Mouse (Mus musculus) CD8-positive naive resting alpha-beta T cell, adult 2 months (primary cell): ENCODE data around the gene Fndc7.

Experiments
- DNase-seq, 2 experiments: peaks; one replicate each; pipeline ENCODE4 v3.0.0; 2022; ENCODE audit warnings: low read depth in 2 of 2, low spot score in 2 of 2

The Fndc7 gene

GRCm38 (mm10) chr3:108889908-108890307 is at the start of gene Fndc7:
Gene Fndc7, minus strand, starts transcription at chr3:108890008.
- no peak for DNase-seq

- no peak for DNase-seq
Measured at GRCm38 (mm10) chr3:108939573-108939972, 49.8 kb upstream of the Fndc7 start, which contains the start of gene Henmt1. Gene Henmt1, plus strand, starts transcription at chr3:108939873.

- DNase-seq, result no peak
Measured at GRCm38 (mm10) chr3:108938691-108939090, 48.9 kb upstream of the Fndc7 start.

- no peak for DNase-seq
Measured at GRCm38 (mm10) chr3:108933557-108933956, 43.7 kb upstream of the Fndc7 start.

GRCm38 (mm10) chr3:108926308-108926707 is 36.5 kb upstream of the Fndc7 start:
- no peak for DNase-seq

GRCm38 (mm10) chr3:108925677-108926076 is 35.9 kb upstream of the Fndc7 start:
- no peak for DNase-seq

- DNase-seq, result no peak
Measured at GRCm38 (mm10) chr3:108921822-108922221, 32.0 kb upstream of the Fndc7 start.

GRCm38 (mm10) chr3:108920442-108921070 is 30.7 kb upstream of the Fndc7 start:
- DNase-seq, result no peak

- DNase-seq, result no peak
Measured at GRCm38 (mm10) chr3:108918852-108919251, 29.0 kb upstream of the Fndc7 start.

GRCm38 (mm10) chr3:108917986-108918385 is 28.2 kb upstream of the Fndc7 start:
- DNase-seq, result no peak

GRCm38 (mm10) chr3:108916857-108917256 is 27.0 kb upstream of the Fndc7 start:
- no peak for DNase-seq

GRCm38 (mm10) chr3:108915999-108916398 is 26.2 kb upstream of the Fndc7 start:
- DNase-seq, result no peak

- DNase-seq, result peak; percentile 91 to 92
Measured at GRCm38 (mm10) chr3:108911548-108912413, 22.0 kb upstream of the Fndc7 start, which contains the start of gene Prpf38b. Gene Prpf38b, minus strand, starts transcription at chr3:108911727.

- peak; percentile 82 to 88 for DNase-seq
Measured at GRCm38 (mm10) chr3:108911081-108911547, 21.3 kb upstream of the Fndc7 start.

- no peak for DNase-seq
Measured at GRCm38 (mm10) chr3:108910303-108911080, 20.7 kb upstream of the Fndc7 start.

GRCm38 (mm10) chr3:108902934-108903333 is 13.1 kb upstream of the Fndc7 start:
- DNase-seq, result no peak

- no peak for DNase-seq
Measured at GRCm38 (mm10) chr3:108902038-108902437, 12.2 kb upstream of the Fndc7 start.

GRCm38 (mm10) chr3:108900681-108901080 is 10.9 kb upstream of the Fndc7 start:
- DNase-seq, result no peak

- no peak for DNase-seq
Measured at GRCm38 (mm10) chr3:108900147-108900546, 10.3 kb upstream of the Fndc7 start.

- no peak for DNase-seq
Measured at GRCm38 (mm10) chr3:108898640-108899039, 8.8 kb upstream of the Fndc7 start.

GRCm38 (mm10) chr3:108892914-108893313 is 3.1 kb upstream of the Fndc7 start:
- no peak for DNase-seq
